Mouse (Mus musculus) forebrain, embryonic 12.5 days (tissue): Measurements from ENCODE around the gene Hcrt. TPM values are rescaled to one million over a fixed set of nuclear protein-coding genes. Genes with fewer than 3 reads are reported as not detected.
"Not testable (repeated sequence)": the region's sequence is repeated elsewhere in the genome, so short reads cannot be mapped to it uniquely, and the experiment has no call there.

Source experiments
- ATAC-seq: fragments of 200-750 bp; cut with Nextera tagmentation; 2 replicates; pipeline ENCODE4 v1.8.0; 2017; ENCODE audit warnings: moderate TSS enrichment; ENCODE audit not compliant: low FRiP score
- H3K27ac ChIP-seq: fragments of 300-500 bp; sonication (generic); 2 replicates; pipeline ENCODE4 v1.5.1; 2016; ENCODE audit warnings: mild to moderate bottlenecking
- H3K27me3 ChIP-seq: fragments of 300-500 bp; sonication (generic); 2 replicates; pipeline ENCODE4 v1.6.1; 2016; ENCODE audit warnings: mild to moderate bottlenecking
- H3K36me3 ChIP-seq: fragments of 300-500 bp; sonication (generic); replicated peaks from 2 replicates; pipeline ENCODE4 v1.6.1; 2016; ENCODE audit warnings: mild to moderate bottlenecking
- H3K4me1 ChIP-seq: fragments of 300-500 bp; sonication (generic); 2 replicates; pipeline ENCODE4 v1.6.1; 2016
- H3K4me2 ChIP-seq: fragments of 300-500 bp; sonication (generic); 2 replicates; pipeline ENCODE4 v1.6.1; 2016; ENCODE audit warnings: mild to moderate bottlenecking, moderate library complexity
- H3K4me3 ChIP-seq: fragments of 300-500 bp; sonication (generic); replicated peaks from 2 replicates; pipeline ENCODE4 v1.5.1; 2016; ENCODE audit warnings: mild to moderate bottlenecking
- H3K9ac ChIP-seq: fragments of 300-500 bp; sonication (generic); 2 replicates; pipeline ENCODE4 v1.6.1; 2016; ENCODE audit warnings: mild to moderate bottlenecking
- H3K9me3 ChIP-seq: fragments of 300-500 bp; sonication (generic); 2 replicates; pipeline ENCODE4 v1.6.1; 2016
- WGBS: fragments of 180-500 bp; shearing (Covaris S2); methylation state at CpG from one replicate; pipeline ENCODE4 v1.1.7; 2016; 5-methylcytosine and 5-hydroxymethylcytosine counted together
- polyA plus RNA-seq: library from polyadenylated mRNA; unstranded; fragments of >200 nt; fragmentation: Nextera tagmentation; extraction: Ambion mirVana; gene quantifications from 2 replicates; pipeline ENCODE4 v1.2.1, GENCODE M21; 2016

The Hcrt gene
- polyA plus RNA-seq: 0.36 TPM in 1 of 2 replicates, not detected in the other

DNA sequence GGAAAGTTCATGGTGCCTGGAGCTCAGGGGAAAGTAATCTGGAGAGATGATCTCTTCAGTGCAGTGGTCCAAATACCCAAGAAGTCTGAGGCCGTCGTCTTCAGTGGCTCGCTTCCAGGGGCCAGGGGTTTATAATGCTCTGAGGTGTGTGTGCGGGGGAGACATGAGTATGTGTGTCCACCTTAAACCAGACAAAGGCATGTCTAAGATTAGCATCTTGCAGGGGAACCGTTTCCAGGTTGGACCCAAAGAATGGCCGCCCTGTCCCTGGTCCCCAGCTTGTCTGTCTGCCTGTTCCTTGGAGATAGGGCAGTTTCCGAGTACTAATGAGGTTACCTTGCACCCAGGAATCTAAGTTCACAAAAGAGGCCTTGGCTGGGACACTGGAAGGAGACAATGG, at the start of gene Hcrt:
Gene Hcrt, minus strand, starts transcription at position 101 of the 400 bp plus-strand sequence.
- ATAC-seq: no peak
- H3K4me1 ChIP-seq: peaks cover 27% of the 10 kb centered on the region
- H3K9ac ChIP-seq: peak within 1 kb of the TSS; percentile 52
- H3K9me3 ChIP-seq: no peaks in the 10 kb centered on the region
- H3K27me3 ChIP-seq: peaks cover 42% of the 10 kb centered on the region
- H3K4me3 ChIP-seq: peak within 1 kb of the TSS; percentile 43
- peak within 1 kb of the TSS; percentile 75 for H3K4me2 ChIP-seq
- no peaks in the 10 kb centered on the region for H3K36me3 ChIP-seq
- H3K27ac ChIP-seq: no peak within 1 kb of the TSS
- WGBS: 88% methylated on average over 7 of the region's 7 CpGs

DNA sequence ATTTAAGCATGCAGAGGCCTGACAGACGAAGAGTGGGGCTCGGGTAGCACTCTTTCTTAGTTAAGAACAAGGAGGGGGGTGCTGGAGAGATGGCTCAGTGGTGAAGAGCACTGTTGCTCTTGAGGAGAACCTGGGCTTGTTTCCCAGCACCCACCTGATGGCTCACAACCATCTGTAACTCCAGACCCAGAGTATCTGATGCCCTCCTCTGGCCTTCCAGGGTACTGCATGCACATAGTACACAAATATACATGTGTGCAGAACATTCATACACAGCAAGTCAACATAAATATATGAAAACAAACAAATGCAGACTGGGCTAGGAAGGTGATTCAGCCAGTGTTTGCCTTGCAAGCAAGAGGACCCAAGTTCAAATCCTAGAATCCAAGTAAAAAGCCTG, 48.4 kb upstream of the Hcrt start:
- 92% methylated on average over 2 of the region's 2 CpGs for WGBS
- Histone ChIP-seq H3K36me3 (0 out of 2 replicates have a peak, but pooled peaks cover 2% of the 10 kb centered on the region), H3K27me3 (no peaks in the 10 kb centered on the region)

DNA sequence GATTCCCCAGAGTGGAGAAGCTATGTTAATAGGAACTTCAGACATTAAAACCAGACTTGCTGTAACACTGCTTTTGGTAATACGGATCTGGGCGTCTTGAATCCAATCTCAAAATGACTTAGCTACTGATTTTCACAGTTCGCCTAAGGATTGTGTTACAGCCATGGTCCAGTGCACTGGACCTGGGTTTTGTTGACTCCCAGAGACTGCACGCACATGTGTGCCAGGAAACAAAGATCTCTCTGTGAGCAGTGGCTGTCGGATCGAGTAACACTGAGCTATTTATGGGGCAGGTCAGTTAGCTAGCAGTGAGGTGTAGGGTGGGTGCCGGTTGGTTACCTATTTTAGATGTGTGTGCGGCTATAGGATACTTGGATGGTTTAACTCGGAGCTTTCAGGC, 47.8 kb upstream of the Hcrt start:
- H3K4me1 ChIP-seq: peaks cover 3% of the 10 kb centered on the region; the same call in 1 of the 2 replicates
- 0 out of 2 replicates have a peak, but pooled peaks cover 2% of the 10 kb centered on the region for H3K36me3 ChIP-seq
- H3K9ac ChIP-seq: no peak overlapping the region
- no peak overlapping the region for H3K4me2 ChIP-seq
- no peak for ATAC-seq
- H3K27me3 ChIP-seq: no peaks in the 10 kb centered on the region
- H3K9me3 ChIP-seq: peaks cover 3% of the 10 kb centered on the region; the same call in 1 of the 2 replicates
- no peak overlapping the region for H3K27ac ChIP-seq
- H3K4me3 ChIP-seq: no peak overlapping the region
- 87% methylated on average over 9 of the region's 9 CpGs for WGBS

More for the DNA sequence above, 48.4 kb upstream of the Hcrt start:
- H3K27ac ChIP-seq: no peak overlapping the region; the same call in 1 of the 2 replicates
- peaks cover 3% of the 10 kb centered on the region; the same call in 1 of the 2 replicates for H3K9me3 ChIP-seq
- H3K4me1 ChIP-seq: peaks cover 3% of the 10 kb centered on the region; the same call in 1 of the 2 replicates
- no peak overlapping the region for H3K4me2 ChIP-seq
- H3K4me3 ChIP-seq: no peak overlapping the region
- no peak for ATAC-seq
- no peak overlapping the region for H3K9ac ChIP-seq

DNA sequence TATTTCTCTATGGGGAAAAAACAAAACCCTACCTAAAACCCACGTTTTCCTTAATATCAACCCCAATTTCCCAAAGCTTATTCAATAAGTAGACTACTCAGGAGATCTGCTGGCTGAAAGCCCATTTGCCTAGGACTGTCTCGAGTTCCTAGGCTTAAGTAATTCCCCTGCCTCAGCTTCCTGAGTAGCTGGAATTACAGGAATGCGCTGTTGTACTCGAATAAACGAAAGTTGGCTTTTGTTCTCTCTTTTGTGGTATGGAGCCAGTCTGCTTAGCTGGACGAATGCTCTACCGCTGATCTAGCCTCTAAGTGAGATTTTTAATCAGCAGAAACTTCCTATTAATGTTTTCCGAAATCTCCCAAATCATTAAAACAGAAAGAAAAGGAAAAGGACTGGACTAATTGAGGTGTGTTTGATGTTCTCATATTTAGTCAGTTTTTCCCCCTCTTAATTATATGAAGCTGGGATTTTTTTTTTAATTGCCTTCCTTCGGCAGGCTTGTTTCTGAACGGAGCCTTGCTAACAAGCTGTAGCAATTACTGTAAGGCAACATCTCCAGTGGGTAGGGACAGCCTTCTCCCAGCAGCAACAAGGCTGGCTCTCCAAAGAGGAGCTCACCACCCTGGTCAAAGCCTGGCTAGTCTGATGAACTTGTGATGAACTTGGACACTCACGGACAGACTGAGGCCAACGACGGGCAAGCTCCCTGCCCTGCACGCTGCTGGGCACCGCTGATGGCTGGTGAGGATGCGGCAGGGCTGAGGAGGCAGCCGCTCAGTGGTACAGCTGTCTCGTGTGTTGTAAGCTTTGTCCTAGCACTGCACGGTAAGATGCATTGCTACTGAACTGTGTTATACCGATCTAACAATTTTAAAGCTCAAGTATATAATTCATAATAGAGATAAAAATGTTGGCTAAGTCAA, 43.9 kb upstream of the Hcrt start:
- H3K27ac ChIP-seq: peak overlapping the region; percentile 65
- no peak for ATAC-seq
- peaks cover 3% of the 10 kb centered on the region; the same call in 1 of the 2 replicates for H3K4me1 ChIP-seq
- no peak overlapping the region for H3K4me2 ChIP-seq
- no peaks in the 10 kb centered on the region for H3K27me3 ChIP-seq
- WGBS: 57% methylated on average over 20 of the region's 20 CpGs
- H3K4me3 ChIP-seq: no peak overlapping the region
- H3K9ac ChIP-seq: no peak overlapping the region
- H3K9me3 ChIP-seq: peaks cover 3% of the 10 kb centered on the region; the same call in 1 of the 2 replicates
- H3K36me3 ChIP-seq: peaks cover 12% of the 10 kb centered on the region

DNA sequence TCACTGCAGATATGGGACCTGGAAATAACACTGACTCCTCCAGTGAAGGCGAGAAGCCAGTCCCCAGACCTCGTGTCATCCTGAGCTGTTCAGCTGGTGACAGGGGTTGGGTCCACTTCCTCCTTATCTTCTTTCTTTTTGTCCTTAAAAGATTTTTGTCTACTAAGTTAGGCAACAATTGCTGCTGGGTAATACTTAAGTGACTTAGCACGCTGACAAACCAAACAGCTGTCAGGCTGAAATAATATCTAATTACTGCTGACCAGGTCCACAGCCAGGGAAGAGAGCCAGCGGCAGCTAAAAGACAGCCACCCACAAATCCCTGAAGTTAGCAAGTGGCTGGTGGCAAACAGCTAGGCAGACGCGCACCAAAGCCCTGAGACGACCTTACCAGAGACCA, 42.8 kb upstream of the Hcrt start:
- H3K4me3 ChIP-seq: no peak overlapping the region
- H3K36me3 ChIP-seq: peaks cover 21% of the 10 kb centered on the region
- H3K4me1 ChIP-seq: peaks cover 3% of the 10 kb centered on the region; the same call in 1 of the 2 replicates
- ATAC-seq: no peak
- H3K4me2 ChIP-seq: no peak overlapping the region
- no peaks in the 10 kb centered on the region for H3K9me3 ChIP-seq
- WGBS: 85% methylated on average over 7 of the region's 7 CpGs
- H3K27ac ChIP-seq: no peak overlapping the region
- no peak overlapping the region for H3K9ac ChIP-seq
- H3K27me3 ChIP-seq: no peaks in the 10 kb centered on the region

DNA sequence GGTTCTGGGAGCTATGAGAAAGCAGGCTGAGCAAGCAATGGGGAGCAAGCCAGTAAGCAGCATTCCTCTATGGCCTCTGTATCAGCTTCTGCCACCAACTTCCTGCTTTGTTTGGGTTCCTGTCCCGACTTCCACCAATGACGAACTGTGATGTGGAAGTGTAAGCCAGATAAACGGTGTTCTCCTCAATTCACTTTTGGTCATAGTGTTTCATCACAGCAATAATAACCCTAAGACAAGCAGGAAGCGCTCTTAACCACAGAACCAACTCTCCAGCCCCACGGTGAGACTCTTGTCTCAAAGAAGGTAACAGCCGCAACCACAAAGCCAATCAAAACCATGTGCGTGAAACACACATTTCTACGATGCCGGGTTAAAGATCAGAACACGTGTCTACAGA, 41.7 kb upstream of the Hcrt start:
- Histone ChIP-seq H3K4me3 (no peak overlapping the region), H3K27me3 (no peaks in the 10 kb centered on the region), H3K4me2 (no peak overlapping the region), H3K9ac (no peak overlapping the region), H3K27ac (no peak overlapping the region), H3K4me1 (peaks cover 3% of the 10 kb centered on the region; the same call in 1 of the 2 replicates), H3K36me3 (peaks cover 24% of the 10 kb centered on the region), H3K9me3 (no peaks in the 10 kb centered on the region)
- WGBS: 94% methylated on average over 10 of the region's 10 CpGs
- ATAC-seq: no peak

DNA sequence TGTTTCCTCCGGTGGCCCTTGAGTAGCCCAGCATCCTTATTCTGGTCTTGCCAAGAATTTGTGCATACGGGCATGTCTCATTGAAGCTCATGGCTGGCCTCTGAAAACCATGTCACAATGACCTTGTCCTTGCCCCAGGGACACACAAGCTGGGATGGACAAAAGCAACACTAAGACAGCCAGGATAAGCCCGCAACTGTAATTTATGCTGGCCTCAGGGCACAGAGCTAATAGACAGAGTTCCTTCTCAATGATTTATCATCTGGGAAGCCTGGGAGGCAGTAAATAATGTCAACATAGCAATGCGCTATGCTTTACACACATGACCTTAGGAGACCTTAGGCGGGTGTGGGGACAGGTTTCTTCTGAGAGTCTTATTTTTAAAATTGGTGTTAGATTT, 36.7 kb upstream of the Hcrt start:
- Histone ChIP-seq H3K4me3 (no peak overlapping the region), H3K4me2 (no peak overlapping the region), H3K9ac (no peak overlapping the region), H3K36me3 (peaks cover 28% of the 10 kb centered on the region), H3K27ac (no peak overlapping the region), H3K9me3 (no peaks in the 10 kb centered on the region), H3K4me1 (no peaks in the 10 kb centered on the region), H3K27me3 (no peaks in the 10 kb centered on the region)
- WGBS: 90% methylated on average over 5 of the region's 5 CpGs
- no peak for ATAC-seq

DNA sequence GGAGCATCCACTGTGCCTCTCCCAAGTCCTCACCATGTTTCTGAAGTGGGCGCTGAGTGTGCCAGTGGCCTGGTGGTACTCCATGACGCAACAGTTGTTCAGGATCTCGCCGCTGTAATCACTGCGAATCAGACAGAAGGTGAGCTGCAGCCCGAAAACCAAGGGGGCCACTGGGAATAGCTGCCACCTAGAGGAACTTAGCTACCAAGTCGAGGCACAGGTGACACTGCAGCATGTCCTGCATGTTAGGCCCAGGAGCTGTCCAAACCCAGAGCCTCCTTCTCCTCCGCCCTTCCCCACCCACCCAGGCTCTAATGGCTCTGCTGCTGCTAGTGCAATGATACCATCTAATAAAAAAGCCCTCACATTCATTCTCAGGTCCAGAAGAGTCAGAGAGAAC, 33.9 kb upstream of the Hcrt start:
- Histone ChIP-seq H3K4me2 (no peak overlapping the region), H3K4me1 (no peaks in the 10 kb centered on the region), H3K9me3 (no peaks in the 10 kb centered on the region), H3K9ac (no peak overlapping the region), H3K27ac (no peak overlapping the region), H3K4me3 (no peak overlapping the region), H3K27me3 (no peaks in the 10 kb centered on the region), H3K36me3 (peaks cover 19% of the 10 kb centered on the region)
- WGBS: 67% methylated on average over 8 of the region's 8 CpGs
- ATAC-seq: no peak

DNA sequence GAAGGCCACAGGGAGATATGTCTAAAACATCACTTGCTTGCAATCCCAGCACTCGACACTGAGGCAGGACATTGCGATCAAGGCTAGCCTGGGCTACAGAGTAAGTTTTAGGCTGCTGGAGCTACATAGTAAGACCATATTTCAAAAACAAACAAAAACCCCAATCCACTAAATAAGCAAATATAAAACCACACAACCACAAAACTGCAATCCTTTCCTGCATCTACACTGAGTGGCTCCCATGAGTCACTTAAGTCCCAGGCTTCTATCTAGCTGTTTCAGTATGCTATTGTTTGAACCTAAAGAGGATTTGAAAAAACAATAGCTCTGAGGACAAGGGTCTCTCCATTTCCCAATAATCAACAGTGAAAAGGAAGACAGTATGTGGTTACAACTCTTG, 32.7 kb upstream of the Hcrt start:
- Histone ChIP-seq H3K4me1 (no peaks in the 10 kb centered on the region), H3K36me3 (peaks cover 9% of the 10 kb centered on the region; the same call in 1 of the 2 replicates), H3K9me3 (no peaks in the 10 kb centered on the region), H3K4me3 (no peak overlapping the region), H3K27ac (no peak overlapping the region), H3K9ac (no peak overlapping the region), H3K27me3 (no peaks in the 10 kb centered on the region), H3K4me2 (no peak overlapping the region)
- ATAC-seq: no peak
- WGBS: 95% methylated on average over 2 of the region's 2 CpGs

DNA sequence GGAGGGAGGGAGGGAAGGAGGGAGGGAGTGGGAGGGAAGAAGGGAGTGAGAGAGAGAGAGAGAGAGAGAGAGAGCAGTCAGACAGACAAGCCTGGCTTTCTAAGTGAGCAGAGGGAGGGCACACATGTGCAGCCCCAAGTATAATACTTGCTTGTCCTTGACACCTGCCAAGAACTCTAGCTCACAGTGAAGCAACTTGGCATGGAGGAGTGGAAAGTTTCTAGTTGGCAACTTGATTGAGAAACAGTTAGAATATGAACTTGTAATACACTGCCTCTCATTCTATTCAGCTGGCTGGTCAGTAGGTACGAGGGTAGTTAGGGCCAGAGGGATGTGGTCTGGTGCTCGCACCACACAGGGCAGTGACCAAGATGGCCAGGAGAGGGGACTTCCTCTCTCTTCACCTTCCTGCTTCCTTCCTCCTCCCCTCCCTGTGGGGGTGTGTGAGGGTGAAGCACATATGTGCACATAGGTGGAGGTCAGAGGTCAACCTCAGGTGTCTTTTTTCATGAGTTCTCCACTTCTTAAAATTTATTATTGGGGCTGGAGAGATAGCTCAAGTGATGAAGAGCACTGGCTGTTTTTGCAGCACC, 28.8 kb upstream of the Hcrt start:
- no peak overlapping the region for H3K27ac ChIP-seq
- H3K4me3 ChIP-seq: no peak overlapping the region
- H3K9me3 ChIP-seq: no peaks in the 10 kb centered on the region
- H3K9ac ChIP-seq: no peak overlapping the region
- H3K36me3 ChIP-seq: peaks cover 5% of the 10 kb centered on the region
- H3K4me1 ChIP-seq: no peaks in the 10 kb centered on the region
- H3K4me2 ChIP-seq: no peak overlapping the region
- WGBS: 75% methylated on average over 2 of the region's 2 CpGs
- no peak for ATAC-seq
- no peaks in the 10 kb centered on the region for H3K27me3 ChIP-seq

DNA sequence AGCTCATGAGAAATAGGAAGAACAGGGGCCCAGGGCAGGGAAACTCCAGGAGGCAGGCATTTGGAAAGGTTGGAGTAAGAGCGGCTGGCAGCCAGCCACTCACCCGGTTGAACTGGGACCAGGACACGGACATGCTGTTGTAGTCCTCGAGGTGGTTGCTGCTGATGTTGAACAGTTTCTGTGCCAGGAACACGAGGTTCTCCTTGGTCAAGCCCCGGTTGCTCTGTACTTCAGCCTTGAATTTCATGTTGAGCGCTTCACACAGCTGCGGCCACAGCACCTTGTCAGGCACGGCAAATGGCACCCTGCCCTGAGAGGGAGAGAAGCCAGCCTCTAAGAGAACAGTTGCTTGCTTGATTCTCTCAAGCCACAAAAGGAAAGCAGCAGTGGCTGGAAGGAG, 27.9 kb upstream of the Hcrt start:
- H3K4me2 ChIP-seq, H3K9me3 ChIP-seq, H3K27me3 ChIP-seq, H3K4me3 ChIP-seq, H3K36me3 ChIP-seq, ATAC-seq, H3K9ac ChIP-seq, H3K4me1 ChIP-seq, H3K27ac ChIP-seq: not testable (repeated sequence)
- WGBS: 86% methylated on average over 9 of the region's 9 CpGs

DNA sequence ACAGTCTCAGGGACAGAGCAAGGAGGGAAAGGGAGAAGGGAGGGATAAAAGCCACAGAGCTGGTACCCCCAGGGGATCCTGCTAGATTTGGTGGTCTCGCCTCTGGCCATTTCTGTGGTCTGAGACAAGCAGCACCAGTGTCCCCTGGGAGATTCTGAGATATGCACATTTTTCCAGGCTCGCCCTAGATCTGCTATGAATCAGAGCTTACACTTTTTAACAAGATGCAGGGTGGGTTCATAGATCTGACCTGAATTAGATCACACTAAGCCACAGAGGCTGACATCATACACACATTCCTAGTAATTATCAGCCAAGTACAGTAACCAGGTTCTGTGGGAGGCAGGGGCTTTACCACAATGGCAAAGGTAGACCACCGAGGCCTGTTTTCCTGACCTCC, 27.0 kb upstream of the Hcrt start:
- H3K27ac ChIP-seq: no peak overlapping the region
- H3K4me3 ChIP-seq: no peak overlapping the region
- H3K4me1 ChIP-seq: no peaks in the 10 kb centered on the region
- no peak overlapping the region for H3K9ac ChIP-seq
- H3K36me3 ChIP-seq: peaks cover 4% of the 10 kb centered on the region; the same call in 1 of the 2 replicates
- H3K27me3 ChIP-seq: no peaks in the 10 kb centered on the region
- no peaks in the 10 kb centered on the region for H3K9me3 ChIP-seq
- H3K4me2 ChIP-seq: no peak overlapping the region
- 82% methylated on average over 3 of the region's 3 CpGs for WGBS
- ATAC-seq: no peak
